Mouse (Mus musculus): ENCODE data around the gene Ubtd1. TPM values are rescaled to one million over a fixed set of nuclear protein-coding genes. Genes with fewer than 3 reads are reported as not detected.

The Ubtd1 gene
- total RNA-seq, 2 experiments from 2014 or later: 12.0 to 12.2 TPM

GRCm38 (mm10) chr19:41992971-41993370 lies 11.4 kb downstream of the Ubtd1 start:
- DNase-seq (ENCODE audit: low spot score in 2 of 2): no peak

- DNase-seq (ENCODE audit: low spot score in 2 of 2): peak; percentile 80 to 83
Observed at GRCm38 (mm10) chr19:41993484-41993883, 11.9 kb downstream of the Ubtd1 start.

- no peak for DNase-seq (ENCODE audit: low spot score in 2 of 2)
Observed at GRCm38 (mm10) chr19:41994023-41994422, 12.5 kb downstream of the Ubtd1 start.

GRCm38 (mm10) chr19:41995483-41995882 lies 13.9 kb downstream of the Ubtd1 start:
- DNase-seq (ENCODE audit: low spot score in 2 of 2): no peak

GRCm38 (mm10) chr19:41997090-41997489 lies 15.5 kb downstream of the Ubtd1 start:
- DNase-seq (ENCODE audit: low spot score in 2 of 2): no peak

- DNase-seq (ENCODE audit: low spot score in 2 of 2): no peak
Observed at GRCm38 (mm10) chr19:41998770-41999548, 17.4 kb downstream of the Ubtd1 start.

GRCm38 (mm10) chr19:41999688-42000283 lies 18.2 kb downstream of the Ubtd1 start:
- DNase-seq (ENCODE audit: low spot score in 2 of 2): no peak

GRCm38 (mm10) chr19:42000446-42000958 lies 18.9 kb downstream of the Ubtd1 start:
- no peak for DNase-seq (ENCODE audit: low spot score in 2 of 2)

GRCm38 (mm10) chr19:42001253-42001980 lies 19.9 kb downstream of the Ubtd1 start:
- DNase-seq (ENCODE audit: low spot score in 2 of 2): no peak

GRCm38 (mm10) chr19:42004258-42004657 lies 22.7 kb downstream of the Ubtd1 start:
- DNase-seq (ENCODE audit: low spot score in 2 of 2): no peak

GRCm38 (mm10) chr19:42005616-42006015 lies 24.1 kb downstream of the Ubtd1 start:
- no peak for DNase-seq (ENCODE audit: low spot score in 2 of 2)

- no peak for DNase-seq (ENCODE audit: low spot score in 2 of 2)
Observed at GRCm38 (mm10) chr19:42006568-42006967, 25.0 kb downstream of the Ubtd1 start.

GRCm38 (mm10) chr19:42008586-42008985 lies 27.0 kb downstream of the Ubtd1 start:
- DNase-seq (ENCODE audit: low spot score in 2 of 2): no peak

GRCm38 (mm10) chr19:42009067-42009466 lies 27.5 kb downstream of the Ubtd1 start:
- no peak for DNase-seq (ENCODE audit: low spot score in 2 of 2)

GRCm38 (mm10) chr19:42010436-42010835 lies 28.9 kb downstream of the Ubtd1 start:
- no peak for DNase-seq (ENCODE audit: low spot score in 2 of 2)

GRCm38 (mm10) chr19:42011123-42011522 lies 29.6 kb downstream of the Ubtd1 start:
- DNase-seq (ENCODE audit: low spot score in 2 of 2): no peak

- DNase-seq (ENCODE audit: low spot score in 2 of 2): no peak
Observed at GRCm38 (mm10) chr19:42014231-42014825, 32.8 kb downstream of the Ubtd1 start.

- no peak for DNase-seq (ENCODE audit: low spot score in 2 of 2)
Observed at GRCm38 (mm10) chr19:42015001-42015400, 33.4 kb downstream of the Ubtd1 start.

GRCm38 (mm10) chr19:42016251-42016650 lies 34.7 kb downstream of the Ubtd1 start:
- DNase-seq (ENCODE audit: low spot score in 2 of 2): no peak

GRCm38 (mm10) chr19:42016840-42017239 lies 35.3 kb downstream of the Ubtd1 start:
- DNase-seq (ENCODE audit: low spot score in 2 of 2): peak; percentile 53 to 55

Measured in left cerebral cortex, adult 18-20 months (tissue).